ENCODE assay signal across 12 mouse cellular contexts in genomic region chrX:137424259-137424658, GRCm38 (mm10).
DNase-seq lines count a peak whose midpoint lies in the region; ATAC-seq and TF ChIP-seq lines count a peak whose summit lies in the region.
"Had no signal": no experiment of that assay in that cellular context is flagged by ENCODE, and none has a peak within 500 bp of the region (broad histone marks: within the 10 kb centered on the region; RNA-seq: fewer than 3 reads in every experiment).

No protein-coding gene starts in this region.

- no peak overlapping the region for H3K27ac ChIP-seq in hindbrain, postnatal 0 days
- H3K27ac ChIP-seq in hindbrain, embryonic 13.5 days, result no peak overlapping the region
- H3K27ac ChIP-seq in forebrain, embryonic 12.5 days, result no peak overlapping the region
- H3K27ac ChIP-seq: limb, embryonic 12.5 days had no signal

- no peak overlapping the region for H3K4me2 ChIP-seq in hindbrain, postnatal 0 days (ENCODE audit: low read depth, low read length)
- no peak overlapping the region for H3K4me2 ChIP-seq in hindbrain, embryonic 13.5 days
- no peak overlapping the region for H3K4me2 ChIP-seq in forebrain, embryonic 12.5 days
- H3K4me2 ChIP-seq: limb, embryonic 12.5 days had no signal

- 57% methylated on average over 7 of the region's 7 CpGs for WGBS in hindbrain, postnatal 0 days
- 61% methylated on average over 7 of the region's 7 CpGs for WGBS in hindbrain, embryonic 13.5 days
- WGBS in forebrain, embryonic 12.5 days, result 49% methylated on average over 7 of the region's 7 CpGs

- ATAC-seq in hindbrain, postnatal 0 days, result no peak
- no peak for ATAC-seq in hindbrain, embryonic 13.5 days (ENCODE audit: low FRiP score)
- ATAC-seq in granulocyte monocyte progenitor cell, adult 5-6 weeks (replicated peaks; ENCODE audit: poor library complexity, severe bottlenecking), result peak; percentile 62
- no peak for ATAC-seq in forebrain, embryonic 12.5 days (ENCODE audit: low FRiP score)
- ATAC-seq: inflammation-experienced regulatory T-cells, adult 6 months had no signal

- H3K4me1 ChIP-seq in hindbrain, postnatal 0 days (ENCODE audit: insufficient read depth, low read length), result no peaks in the 10 kb centered on the region
- no peaks in the 10 kb centered on the region for H3K4me1 ChIP-seq in hindbrain, embryonic 13.5 days (replicated peaks)
- H3K4me1 ChIP-seq in forebrain, embryonic 12.5 days, result no peaks in the 10 kb centered on the region
- H3K4me1 ChIP-seq: limb, embryonic 12.5 days had no signal

- no peaks in the 10 kb centered on the region for H3K36me3 ChIP-seq in hindbrain, postnatal 0 days (ENCODE audit: insufficient read depth, low read length)
- no peaks in the 10 kb centered on the region for H3K36me3 ChIP-seq in hindbrain, embryonic 13.5 days
- no peaks in the 10 kb centered on the region for H3K36me3 ChIP-seq in forebrain, embryonic 12.5 days (replicated peaks)
- H3K36me3 ChIP-seq: limb, embryonic 12.5 days had no signal

- H3K27me3 ChIP-seq in hindbrain, postnatal 0 days (ENCODE audit: insufficient read depth, low read length), result no peaks in the 10 kb centered on the region
- H3K27me3 ChIP-seq in hindbrain, embryonic 13.5 days, result no peaks in the 10 kb centered on the region
- H3K27me3 ChIP-seq in forebrain, embryonic 12.5 days, result no peaks in the 10 kb centered on the region
- H3K27me3 ChIP-seq: limb, embryonic 12.5 days had no signal

- DNase-seq in hindbrain, postnatal 0 days (ENCODE audit: low spot score), result peak; percentile 1
- DNase-seq in A20 (ENCODE audit: low read depth, low spot score) (peak; percentile 39), MEL-GATA-1-ER (ENCODE audit: extremely low read depth, low read depth) (peak; percentile 15)
- no peak for DNase-seq in thymus, postnatal 25 days
- DNase-seq in kidney, adult 9 months, result no peak
- DNase-seq: heart, adult 11 months; lung, postnatal 14 days had no signal

- H3K9ac ChIP-seq in hindbrain, postnatal 0 days (replicated peaks; ENCODE audit: low read length), result no peak overlapping the region
- H3K9ac ChIP-seq in hindbrain, embryonic 13.5 days, result no peak overlapping the region
- no peak overlapping the region for H3K9ac ChIP-seq in forebrain, embryonic 12.5 days
- H3K9ac ChIP-seq: limb, embryonic 12.5 days had no signal

- H3K4me3 ChIP-seq in hindbrain, postnatal 0 days (ENCODE audit: low read length), result no peak overlapping the region
- no peak overlapping the region for H3K4me3 ChIP-seq in hindbrain, embryonic 13.5 days
- H3K4me3 ChIP-seq in forebrain, embryonic 12.5 days (replicated peaks), result no peak overlapping the region
- H3K4me3 ChIP-seq: limb, embryonic 12.5 days had no signal

- TF ChIP-seq CTCF in hindbrain, postnatal 0 days (IDR thresholded peaks at IDR 0.05; ENCODE audit: low read depth), result peak; percentile 45

- H3K9me3 ChIP-seq in hindbrain, postnatal 0 days (ENCODE audit: low read length), result no peaks in the 10 kb centered on the region
- H3K9me3 ChIP-seq in hindbrain, embryonic 13.5 days, result no peaks in the 10 kb centered on the region
- no peaks in the 10 kb centered on the region for H3K9me3 ChIP-seq in forebrain, embryonic 12.5 days
- H3K9me3 ChIP-seq: limb, embryonic 12.5 days had no signal

Comparison
In these comparisons a context has a peak if more than half of its experiments do, and no peak if none do; other contexts are left out.
1. DNase-seq: peak in hindbrain, postnatal 0 days (single experiment), A20 (single experiment) and MEL-GATA-1-ER (single experiment); none in thymus, postnatal 25 days (single experiment) and kidney, adult 9 months (single experiment).